In genomic region chr7:108950762-108951331, GRCm38 (mm10) we compare ENCODE assay signal across 8 mouse cellular contexts. TPM values are rescaled to one million over a fixed set of nuclear protein-coding genes. Genes with fewer than 3 reads are reported as not detected.
DNase-seq lines count a peak whose midpoint lies in the region; ATAC-seq lines count a peak whose summit lies in the region.

No protein-coding gene starts in this region.

- H3K27me3 ChIP-seq in heart, embryonic 11.5 days (ENCODE audit: control insufficient read depth, insufficient read depth, low read length): peaks cover 44% of the 10 kb centered on the region
- H3K27me3 ChIP-seq in embryonic facial prominence, embryonic 13.5 days: peaks cover 49% of the 10 kb centered on the region
- peaks cover 22% of the 10 kb centered on the region for H3K27me3 ChIP-seq in hindbrain, embryonic 14.5 days (ENCODE audit: control insufficient read depth, insufficient read depth, low read length)
- peaks cover 43% of the 10 kb centered on the region for H3K27me3 ChIP-seq in limb, embryonic 12.5 days

- peak overlapping the region; percentile 84 for H3K4me2 ChIP-seq in heart, embryonic 11.5 days
- peak overlapping the region; percentile 99 for H3K4me2 ChIP-seq in embryonic facial prominence, embryonic 13.5 days
- H3K4me2 ChIP-seq in hindbrain, embryonic 14.5 days (replicated peaks): peak overlapping the region; percentile 95
- peak overlapping the region; percentile 99 for H3K4me2 ChIP-seq in limb, embryonic 12.5 days

- H3K9ac ChIP-seq in heart, embryonic 11.5 days (ENCODE audit: low read depth, low read length): 0 out of 2 replicates have a peak overlapping the region, but pooled peaks have one; percentile 46
- H3K9ac ChIP-seq in embryonic facial prominence, embryonic 13.5 days: peak overlapping the region; percentile 67
- H3K9ac ChIP-seq in hindbrain, embryonic 14.5 days: peak overlapping the region; percentile 76
- H3K9ac ChIP-seq in limb, embryonic 12.5 days (replicated peaks): peak overlapping the region; percentile 57

- no peaks in the 10 kb centered on the region for H3K9me3 ChIP-seq in heart, embryonic 11.5 days (replicated peaks; ENCODE audit: control insufficient read depth, low read length)
- no peaks in the 10 kb centered on the region for H3K9me3 ChIP-seq in embryonic facial prominence, embryonic 13.5 days
- H3K9me3 ChIP-seq in hindbrain, embryonic 14.5 days (ENCODE audit: control insufficient read depth, low read length): no peaks in the 10 kb centered on the region
- H3K9me3 ChIP-seq in limb, embryonic 12.5 days: no peaks in the 10 kb centered on the region

- H3K27ac ChIP-seq in heart, embryonic 11.5 days (ENCODE audit: low read depth, low read length): no peak overlapping the region
- no peak overlapping the region for H3K27ac ChIP-seq in embryonic facial prominence, embryonic 13.5 days
- H3K27ac ChIP-seq in hindbrain, embryonic 14.5 days: peak overlapping the region; percentile 76
- no peak overlapping the region for H3K27ac ChIP-seq in limb, embryonic 12.5 days

- ATAC-seq in heart, embryonic 11.5 days (replicated peaks; ENCODE audit: insufficient number of reproducible peaks, low FRiP score, low TSS enrichment): 0 out of 2 replicates have a peak, but pooled peaks have one; percentile 23
- no peak for ATAC-seq in embryonic facial prominence, embryonic 13.5 days (ENCODE audit: insufficient number of reproducible peaks, insufficient read depth, low FRiP score, low TSS enrichment, low read depth)
- ATAC-seq in hindbrain, embryonic 14.5 days (ENCODE audit: low FRiP score): peak; percentile 61
- peak; percentile 28 for ATAC-seq in limb, embryonic 12.5 days (ENCODE audit: insufficient number of reproducible peaks, insufficient read depth, low FRiP score, low TSS enrichment, low read depth)

- H3K4me3 ChIP-seq in heart, embryonic 11.5 days (ENCODE audit: low read depth, low read length): peak overlapping the region; percentile 50
- H3K4me3 ChIP-seq in embryonic facial prominence, embryonic 13.5 days: peak overlapping the region; percentile 56
- peak overlapping the region; percentile 74 for H3K4me3 ChIP-seq in hindbrain, embryonic 14.5 days (replicated peaks; ENCODE audit: low read length)
- peak overlapping the region; percentile 64 for H3K4me3 ChIP-seq in limb, embryonic 12.5 days (replicated peaks)

- no peak for DNase-seq in heart, adult 9 months (ENCODE audit: low spot score in 2 of 2)
- peak; percentile 41 for DNase-seq in R1 (ENCODE audit: low read depth, low spot score)
- peak; percentile 66 for DNase-seq in hindbrain, embryonic 14.5 days (ENCODE audit: low spot score)
- peak; percentile 50 for DNase-seq in retina, postnatal 1 day
- DNase-seq in urinary bladder, postnatal 14 days (ENCODE audit: low spot score): no peak

- H3K36me3 ChIP-seq in heart, embryonic 11.5 days (ENCODE audit: control insufficient read depth, insufficient read depth, low read length): no peaks in the 10 kb centered on the region
- peaks cover 4% of the 10 kb centered on the region; the same call in 1 of the 2 replicates for H3K36me3 ChIP-seq in embryonic facial prominence, embryonic 13.5 days
- peaks cover 3% of the 10 kb centered on the region for H3K36me3 ChIP-seq in hindbrain, embryonic 14.5 days (replicated peaks; ENCODE audit: control insufficient read depth, insufficient read depth)
- H3K36me3 ChIP-seq in limb, embryonic 12.5 days: 0 out of 2 replicates have a peak, but pooled peaks cover 7% of the 10 kb centered on the region

- H3K4me1 ChIP-seq in heart, embryonic 11.5 days (ENCODE audit: control insufficient read depth, insufficient read depth, low read length): peaks cover 10% of the 10 kb centered on the region
- peaks cover 12% of the 10 kb centered on the region for H3K4me1 ChIP-seq in embryonic facial prominence, embryonic 13.5 days
- 0 out of 2 replicates have a peak, but pooled peaks cover 12% of the 10 kb centered on the region for H3K4me1 ChIP-seq in hindbrain, embryonic 14.5 days (replicated peaks; ENCODE audit: control insufficient read depth, insufficient read depth, low read length)
- H3K4me1 ChIP-seq in limb, embryonic 12.5 days (replicated peaks): peaks cover 11% of the 10 kb centered on the region

- 2% methylated on average over 52 of the region's 52 CpGs for WGBS in heart, embryonic 11.5 days (ENCODE audit: insufficient replicate concordance)
- under 1% methylated on average over 52 of the region's 52 CpGs for WGBS in embryonic facial prominence, embryonic 13.5 days
- WGBS in hindbrain, embryonic 14.5 days: under 1% methylated on average over 52 of the region's 52 CpGs
- WGBS in limb, embryonic 12.5 days: under 1% methylated on average over 52 of the region's 52 CpGs

RNA-seq across cellular contexts. Expression of gene Tub, which starts 0.7 kb away (rescaled TPM):
- polyA plus RNA-seq in heart, embryonic 11.5 days (2014; fragmentation: Nextera tagmentation; extraction: Ambion mirVana): 0.45 and 0.63 TPM in 2 replicates
- polyA plus RNA-seq in embryonic facial prominence, embryonic 13.5 days (2015; fragmentation: Nextera tagmentation; extraction: Ambion mirVana): 3.9 and 4.3 TPM in 2 replicates
- polyA plus RNA-seq in hindbrain, embryonic 14.5 days (2014; fragmentation: Nextera tagmentation; extraction: Ambion mirVana): 52.9 and 62.0 TPM in 2 replicates
- 5.4 and 5.7 TPM in 2 replicates for polyA plus RNA-seq in limb, embryonic 12.5 days (2016; fragmentation: Nextera tagmentation; extraction: Ambion mirVana)

RNA-seq across cellular contexts. Expression of gene Eif3f, which starts 16.6 kb away (rescaled TPM):
- 54.7 and 66.0 TPM in 2 replicates for polyA plus RNA-seq in heart, embryonic 11.5 days (2014; fragmentation: Nextera tagmentation; extraction: Ambion mirVana)
- 93.2 and 111 TPM in 2 replicates for polyA plus RNA-seq in embryonic facial prominence, embryonic 13.5 days (2015; fragmentation: Nextera tagmentation; extraction: Ambion mirVana)
- polyA plus RNA-seq in hindbrain, embryonic 14.5 days (2014; fragmentation: Nextera tagmentation; extraction: Ambion mirVana): 83.1 and 90.8 TPM in 2 replicates
- polyA plus RNA-seq in limb, embryonic 12.5 days (2016; fragmentation: Nextera tagmentation; extraction: Ambion mirVana): 91.1 and 93.7 TPM in 2 replicates

RNA-seq across cellular contexts. Expression of gene Nlrp10, which starts 20.9 kb away (rescaled TPM):
- polyA plus RNA-seq in heart, embryonic 11.5 days (2014; fragmentation: Nextera tagmentation; extraction: Ambion mirVana): 5.2 and 5.6 TPM in 2 replicates
- polyA plus RNA-seq in embryonic facial prominence, embryonic 13.5 days (2015; fragmentation: Nextera tagmentation; extraction: Ambion mirVana): 0.11 TPM in 2 replicates
- not detected in 2 replicates for polyA plus RNA-seq in hindbrain, embryonic 14.5 days (2014; fragmentation: Nextera tagmentation; extraction: Ambion mirVana)
- 0.61 and 0.72 TPM in 2 replicates for polyA plus RNA-seq in limb, embryonic 12.5 days (2016; fragmentation: Nextera tagmentation; extraction: Ambion mirVana)

RNA-seq across cellular contexts. Expression of gene Olfr519, which starts 56.6 kb away (rescaled TPM):
- polyA plus RNA-seq in heart, embryonic 11.5 days (2014; fragmentation: Nextera tagmentation; extraction: Ambion mirVana): not detected in 2 replicates
- not detected in 2 replicates for polyA plus RNA-seq in embryonic facial prominence, embryonic 13.5 days (2015; fragmentation: Nextera tagmentation; extraction: Ambion mirVana)
- polyA plus RNA-seq in hindbrain, embryonic 14.5 days (2014; fragmentation: Nextera tagmentation; extraction: Ambion mirVana): not detected in 2 replicates
- not detected in 2 replicates for polyA plus RNA-seq in limb, embryonic 12.5 days (2016; fragmentation: Nextera tagmentation; extraction: Ambion mirVana)

Comparison
In these comparisons a context has a peak if more than half of its experiments do, and no peak if none do; other contexts are left out.
1. DNase-seq: peak in R1 (single experiment), hindbrain, embryonic 14.5 days (single experiment) and retina, postnatal 1 day (single experiment); none in heart, adult 9 months (0 of 2) and urinary bladder, postnatal 14 days (single experiment).
2. Peak in every context shown above with its lines, with median percentiles within 50 percentile points of each other: H3K4me2 ChIP-seq, H3K4me3 ChIP-seq and H3K9ac ChIP-seq.